Mouse (Mus musculus): ENCODE results near the gene Zfp711.

Gene Zfp711

DNA sequence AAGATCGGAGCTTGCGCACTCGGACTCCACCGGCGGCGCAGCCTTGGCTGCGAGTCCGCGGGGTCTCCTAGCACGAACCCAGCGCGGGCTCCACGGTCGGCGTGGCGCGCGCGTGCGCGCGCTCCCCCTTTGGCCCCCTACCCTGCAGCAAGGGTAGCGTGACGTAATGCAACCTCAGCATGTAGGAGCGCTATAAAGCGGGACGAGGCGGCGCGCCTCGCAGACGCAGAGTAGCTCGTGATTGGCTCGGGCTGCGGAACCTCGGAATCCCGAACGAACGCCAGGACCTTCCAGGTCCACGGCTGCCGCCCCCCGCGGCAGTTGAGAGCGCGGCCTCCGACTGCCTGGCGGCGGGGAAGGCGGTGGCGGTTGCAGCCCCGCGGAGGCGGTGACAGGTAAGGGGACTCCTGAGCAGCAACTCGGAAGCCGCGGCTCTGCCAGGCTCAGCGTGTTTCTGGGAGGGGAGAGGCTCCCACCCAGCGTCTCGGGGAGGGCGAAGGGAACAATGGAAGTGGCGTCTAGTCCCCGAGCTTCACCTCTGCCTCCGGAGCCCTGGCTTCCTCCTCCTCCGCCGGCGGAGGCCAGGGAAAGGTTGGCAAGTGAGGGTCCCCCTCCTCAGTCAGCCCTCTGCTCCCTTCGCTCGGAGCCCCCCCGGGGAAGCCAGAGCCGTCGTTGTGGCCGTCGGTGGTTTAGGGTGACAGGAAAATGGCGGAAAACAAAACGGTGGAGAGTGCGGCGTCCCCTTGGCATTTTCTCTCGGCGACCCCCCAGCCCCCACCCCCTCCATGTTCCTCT, at the start of gene Zfp711:
TSS of gene Zfp711 (plus strand) at position 16 of the 795 bp plus-strand sequence.
- no peak for DNase-seq (ENCODE audit: low read depth, low spot score)

DNA sequence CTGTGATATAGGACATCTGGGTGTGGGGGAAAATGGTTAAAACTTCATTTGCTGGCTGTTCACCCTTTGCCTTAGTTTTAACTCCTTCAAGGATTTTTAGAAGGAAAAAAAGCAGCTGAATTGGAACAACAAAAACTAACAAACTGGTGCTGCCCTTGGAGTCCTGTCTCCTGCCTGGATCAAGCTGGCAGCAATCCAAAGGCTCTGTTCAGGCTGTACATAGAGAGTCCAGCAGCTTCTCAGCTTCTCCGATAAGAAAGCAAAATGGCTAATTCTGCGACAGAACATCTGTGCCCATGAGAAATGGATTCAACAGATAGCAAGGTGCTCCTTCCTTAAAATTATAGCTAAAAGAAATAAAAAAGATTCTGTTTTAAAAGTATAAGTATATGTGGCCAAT, 32.6 kb upstream of the Zfp711 start:
- no peak for DNase-seq (ENCODE audit: low read depth, low spot score)

- DNase-seq (ENCODE audit: low read depth, low spot score), result no peak
Measured at GRCm38 (mm10) chrX:112601306-112602120, 1.2 kb downstream of the Zfp711 start.

GRCm38 (mm10) chrX:112675525-112675924, 75.2 kb downstream of the Zfp711 start:
- DNase-seq (ENCODE audit: low read depth, low spot score), result no peak

- no peak for DNase-seq (ENCODE audit: low read depth, low spot score)
Measured at GRCm38 (mm10) chrX:112680605-112681004, 80.3 kb downstream of the Zfp711 start.
